Mouse (Mus musculus): Measurements from ENCODE around the gene Ptpn9.

DNA sequence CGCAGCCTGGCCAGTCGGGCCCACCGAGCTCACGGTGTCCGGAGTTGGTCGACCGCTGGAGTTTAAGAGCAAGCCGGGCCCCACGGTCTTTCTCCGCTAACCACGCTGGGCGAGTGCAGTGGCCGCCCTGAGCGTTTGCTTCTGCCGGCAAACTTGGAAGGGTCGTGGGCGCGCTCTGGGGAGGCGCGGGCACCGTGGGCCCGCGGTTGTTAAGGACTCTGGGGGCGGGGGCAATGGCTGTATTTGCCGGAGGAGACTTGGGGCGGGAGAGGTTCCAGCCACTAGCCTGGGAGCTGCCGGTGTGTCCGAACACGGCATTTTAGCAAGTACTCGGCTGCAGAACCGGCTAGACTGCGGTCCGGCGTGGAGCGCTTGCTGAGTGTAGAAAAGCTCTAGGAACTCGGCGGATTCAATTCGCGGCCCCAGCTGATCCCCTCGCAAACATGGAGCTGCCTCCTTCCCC lies 77.8 kb downstream of the Ptpn9 start:
- TF ChIP-seq CTCF (IDR thresholded peaks at IDR 0.05; ENCODE audit: extremely low read depth, insufficient read length, insufficient replicate concordance, low read depth, low read length): no peak
- no peak for TF ChIP-seq POLR2A (IDR thresholded peaks at IDR 0.05; ENCODE audit: low read depth, low read length)
